Mouse (Mus musculus) limb, embryonic 13.5 days (tissue): Measurements from ENCODE around the gene Gm17334. TPM values are rescaled to one million over a fixed set of nuclear protein-coding genes. Genes with fewer than 3 reads are reported as not detected.

Source experiments
- ATAC-seq: fragments of 200-750 bp; cut with Nextera tagmentation; 2 replicates; pipeline ENCODE4 v1.8.0; 2017; ENCODE audit warnings: low read depth, moderate number of reproducible peaks, moderate TSS enrichment; ENCODE audit not compliant: low FRiP score
- H3K27ac ChIP-seq: fragments of 300-500 bp; sonication (generic); 2 replicates; pipeline ENCODE4 v1.5.1; 2015; ENCODE audit warnings: inconsistent platforms, mild to moderate bottlenecking, moderate library complexity
- H3K27me3 ChIP-seq: fragments of 300-500 bp; sonication (generic); 2 replicates; pipeline ENCODE4 v1.6.1; 2015; ENCODE audit warnings: mild to moderate bottlenecking, inconsistent platforms
- H3K36me3 ChIP-seq: fragments of 300-500 bp; sonication (generic); 2 replicates; pipeline ENCODE4 v1.6.1; 2015; ENCODE audit warnings: inconsistent platforms, mild to moderate bottlenecking, moderate library complexity
- H3K4me1 ChIP-seq: fragments of 300-500 bp; sonication (generic); 2 replicates; pipeline ENCODE4 v1.6.1; 2015; ENCODE audit warnings: inconsistent platforms
- H3K4me2 ChIP-seq: fragments of 300-500 bp; sonication (generic); replicated peaks from 2 replicates; pipeline ENCODE4 v1.6.1; 2015; ENCODE audit warnings: inconsistent platforms, mild to moderate bottlenecking, moderate library complexity
- H3K4me3 ChIP-seq: fragments of 300-500 bp; sonication (generic); 2 replicates; pipeline ENCODE4 v1.5.1; 2015; ENCODE audit warnings: moderate library complexity, mild to moderate bottlenecking, inconsistent platforms
- H3K9ac ChIP-seq: fragments of 300-500 bp; sonication (generic); 2 replicates; pipeline ENCODE4 v1.6.1; 2015; ENCODE audit warnings: mild to moderate bottlenecking, inconsistent platforms
- H3K9me3 ChIP-seq: fragments of 300-500 bp; sonication (generic); 2 replicates; pipeline ENCODE4 v1.6.1; 2016; ENCODE audit warnings: inconsistent platforms
- whole genome bisulfite sequencing: fragments of 180-500 bp; shearing (Covaris S2); methylation state at CpG from one replicate; pipeline ENCODE4 v1.1.7; 2015; 5-methylcytosine and 5-hydroxymethylcytosine counted together
- polyA plus RNA-seq: library from polyadenylated mRNA; unstranded; fragments of >200 nt; fragmentation: Nextera tagmentation; extraction: Ambion mirVana; gene quantifications from 2 replicates; pipeline ENCODE4 v1.2.1, GENCODE M21; 2015

The Gm17334 gene
- polyA plus RNA-seq, 1 experiment from 2014 or later, result 0.22 TPM

GRCm38 (mm10) chr11:53779808-53780207, 6.8 kb upstream of the Gm17334 start:
- Histone ChIP-seq H3K4me2 (no peak overlapping the region), H3K36me3 (peaks cover 27% of the 10 kb centered on the region), H3K9me3 (no peaks in the 10 kb centered on the region), H3K4me3 (no peak overlapping the region), H3K4me1 (no peaks in the 10 kb centered on the region; the same call in 1 of the 2 replicates), H3K27ac (no peak overlapping the region), H3K27me3 (no peaks in the 10 kb centered on the region), H3K9ac (no peak overlapping the region)
- WGBS, result 74% methylated on average over 2 of the region's 2 CpGs
- ATAC-seq, result no peak

- H3K4me3 ChIP-seq, result no peak overlapping the region
- no peak overlapping the region for H3K27ac ChIP-seq
- H3K9ac ChIP-seq, result no peak overlapping the region
- H3K36me3 ChIP-seq, result peaks cover 40% of the 10 kb centered on the region
- WGBS, result 72% methylated on average over 5 of the region's 5 CpGs
- no peak overlapping the region for H3K4me2 ChIP-seq
- H3K9me3 ChIP-seq, result no peaks in the 10 kb centered on the region
- no peaks in the 10 kb centered on the region; the same call in 1 of the 2 replicates for H3K4me1 ChIP-seq
- H3K27me3 ChIP-seq, result no peaks in the 10 kb centered on the region
- no peak for ATAC-seq
Observed at GRCm38 (mm10) chr11:53778455-53778854, 5.5 kb upstream of the Gm17334 start.

GRCm38 (mm10) chr11:53777736-53778135, 4.7 kb upstream of the Gm17334 start:
- Histone ChIP-seq H3K27me3 (no peaks in the 10 kb centered on the region), H3K4me1 (no peaks in the 10 kb centered on the region; the same call in 1 of the 2 replicates), H3K27ac (no peak overlapping the region), H3K36me3 (peaks cover 41% of the 10 kb centered on the region), H3K4me3 (no peak overlapping the region), H3K9me3 (no peaks in the 10 kb centered on the region), H3K4me2 (no peak overlapping the region), H3K9ac (no peak overlapping the region)
- no peak for ATAC-seq
- 68% methylated on average over 5 of the region's 5 CpGs for WGBS

- Histone ChIP-seq H3K4me1 (peaks cover 10% of the 10 kb centered on the region), H3K4me3 (no peak overlapping the region), H3K4me2 (no peak overlapping the region), H3K36me3 (peaks cover 41% of the 10 kb centered on the region), H3K27ac (no peak overlapping the region), H3K9me3 (no peaks in the 10 kb centered on the region), H3K27me3 (no peaks in the 10 kb centered on the region), H3K9ac (no peak overlapping the region)
- no peak for ATAC-seq
- 91% methylated on average over 13 of the region's 13 CpGs for WGBS
Observed at GRCm38 (mm10) chr11:53774659-53775255, 1.8 kb upstream of the Gm17334 start.

GRCm38 (mm10) chr11:53773641-53774360, 814 bp upstream of the Gm17334 start:
- no peak for ATAC-seq
- no peaks in the 10 kb centered on the region for H3K9me3 ChIP-seq
- H3K27ac ChIP-seq, result no peak overlapping the region
- peaks cover 41% of the 10 kb centered on the region for H3K36me3 ChIP-seq
- H3K4me1 ChIP-seq, result peaks cover 15% of the 10 kb centered on the region
- no peak overlapping the region for H3K9ac ChIP-seq
- H3K4me2 ChIP-seq, result no peak overlapping the region
- peaks cover 6% of the 10 kb centered on the region for H3K27me3 ChIP-seq
- no peak overlapping the region for H3K4me3 ChIP-seq
- WGBS, result 93% methylated on average over 16 of the region's 16 CpGs

GRCm38 (mm10) chr11:53772536-53772935, 451 bp downstream of the Gm17334 start:
- H3K27ac ChIP-seq, result no peak overlapping the region
- no peak overlapping the region for H3K4me2 ChIP-seq
- no peak overlapping the region for H3K4me3 ChIP-seq
- WGBS, result 82% methylated on average over 9 of the region's 9 CpGs
- no peaks in the 10 kb centered on the region for H3K9me3 ChIP-seq
- peaks cover 35% of the 10 kb centered on the region for H3K36me3 ChIP-seq
- no peak overlapping the region for H3K9ac ChIP-seq
- no peak for ATAC-seq
- H3K4me1 ChIP-seq, result peaks cover 15% of the 10 kb centered on the region
- peaks cover 10% of the 10 kb centered on the region for H3K27me3 ChIP-seq

- H3K36me3 ChIP-seq, result peaks cover 26% of the 10 kb centered on the region
- H3K27me3 ChIP-seq, result peaks cover 10% of the 10 kb centered on the region
- no peak overlapping the region; the same call in 1 of the 2 replicates for H3K9ac ChIP-seq
- peak overlapping the region; percentile 77 for H3K4me2 ChIP-seq
- H3K9me3 ChIP-seq, result no peaks in the 10 kb centered on the region
- whole genome bisulfite sequencing, result 78% methylated on average over 11 of the region's 11 CpGs
- ATAC-seq, result no peak
- H3K4me3 ChIP-seq, result peak overlapping the region; percentile 79
- H3K27ac ChIP-seq, result no peak overlapping the region
- peaks cover 15% of the 10 kb centered on the region for H3K4me1 ChIP-seq
Observed at GRCm38 (mm10) chr11:53771001-53771744, 1.8 kb downstream of the Gm17334 start.

GRCm38 (mm10) chr11:53770125-53770791, 2.7 kb downstream of the Gm17334 start:
- Histone ChIP-seq H3K36me3 (peaks cover 18% of the 10 kb centered on the region), H3K4me3 (peak overlapping the region; percentile 79), H3K27ac (peak overlapping the region; percentile 77; the same call in 1 of the 2 replicates), H3K4me2 (peak overlapping the region; percentile 77), H3K27me3 (peaks cover 10% of the 10 kb centered on the region), H3K9ac (peak overlapping the region; percentile 78), H3K9me3 (no peaks in the 10 kb centered on the region), H3K4me1 (peaks cover 15% of the 10 kb centered on the region)
- under 1% methylated on average over 73 of the region's 75 CpGs for WGBS
- peak; percentile 71 for ATAC-seq

- Histone ChIP-seq H3K4me3 (peak within 1 kb of the TSS; percentile 79), H3K9me3 (no peaks in the 10 kb centered on the region), H3K27ac (peak within 1 kb of the TSS; percentile 77; the same call in 1 of the 2 replicates), H3K9ac (peak within 1 kb of the TSS; percentile 78), H3K27me3 (peaks cover 10% of the 10 kb centered on the region), H3K4me2 (peak within 1 kb of the TSS; percentile 77), H3K4me1 (peaks cover 17% of the 10 kb centered on the region), H3K36me3 (peaks cover 14% of the 10 kb centered on the region)
- peak; percentile 94 for ATAC-seq
- WGBS, result under 1% methylated on average over 40 of the region's 40 CpGs
Observed at GRCm38 (mm10) chr11:53769760-53770124, 3.2 kb downstream of the Gm17334 start, which contains the start of gene Irf1. Gene Irf1 (plus strand): TSS chr11:53770014.

GRCm38 (mm10) chr11:53769185-53769576, 3.8 kb downstream of the Gm17334 start:
- Histone ChIP-seq H3K36me3 (peaks cover 8% of the 10 kb centered on the region), H3K4me3 (peak overlapping the region; percentile 79), H3K27me3 (peaks cover 10% of the 10 kb centered on the region), H3K9me3 (no peaks in the 10 kb centered on the region), H3K9ac (0 out of 2 replicates have a peak overlapping the region, but pooled peaks have one; percentile 78), H3K4me1 (peaks cover 23% of the 10 kb centered on the region), H3K4me2 (peak overlapping the region; percentile 77), H3K27ac (no peak overlapping the region)
- no peak for ATAC-seq
- 49% methylated on average over 12 of the region's 12 CpGs for WGBS

GRCm38 (mm10) chr11:53768422-53769184, 4.4 kb downstream of the Gm17334 start:
- Histone ChIP-seq H3K36me3 (peaks cover 2% of the 10 kb centered on the region; the same call in 1 of the 2 replicates), H3K4me1 (peaks cover 28% of the 10 kb centered on the region), H3K4me2 (no peak overlapping the region), H3K27me3 (peaks cover 10% of the 10 kb centered on the region), H3K9ac (no peak overlapping the region), H3K9me3 (no peaks in the 10 kb centered on the region), H3K4me3 (no peak overlapping the region), H3K27ac (no peak overlapping the region)
- WGBS, result 68% methylated on average over 13 of the region's 13 CpGs
- no peak for ATAC-seq
